Mouse (Mus musculus): ENCODE results near the gene Nup153. TPM values are rescaled to one million over a fixed set of nuclear protein-coding genes. Genes with fewer than 3 reads are reported as not detected.

Gene Nup153
- total RNA-seq, 2 experiments from 2014 or later = 24.6 to 28.2 TPM

- intact Hi-C loops (cut with DNase I; ENCODE audit: low total_unique reads) = no loop called here
- DNase-seq = no peak
These were observed 7.6 kb upstream of the Nup153 start for GRCm38 (mm10) chr13:46735219-46735807.

GRCm38 (mm10) chr13:46729998-46730397 is 2.3 kb upstream of the Nup153 start:
- DNase-seq = no peak
- intact Hi-C loops (cut with DNase I; ENCODE audit: low total_unique reads) = no loop called here

- DNase-seq = no peak
- intact Hi-C loops (cut with DNase I; ENCODE audit: low total_unique reads) = no loop called here
These were observed 671 bp upstream of the Nup153 start for GRCm38 (mm10) chr13:46728411-46728810.

DNA sequence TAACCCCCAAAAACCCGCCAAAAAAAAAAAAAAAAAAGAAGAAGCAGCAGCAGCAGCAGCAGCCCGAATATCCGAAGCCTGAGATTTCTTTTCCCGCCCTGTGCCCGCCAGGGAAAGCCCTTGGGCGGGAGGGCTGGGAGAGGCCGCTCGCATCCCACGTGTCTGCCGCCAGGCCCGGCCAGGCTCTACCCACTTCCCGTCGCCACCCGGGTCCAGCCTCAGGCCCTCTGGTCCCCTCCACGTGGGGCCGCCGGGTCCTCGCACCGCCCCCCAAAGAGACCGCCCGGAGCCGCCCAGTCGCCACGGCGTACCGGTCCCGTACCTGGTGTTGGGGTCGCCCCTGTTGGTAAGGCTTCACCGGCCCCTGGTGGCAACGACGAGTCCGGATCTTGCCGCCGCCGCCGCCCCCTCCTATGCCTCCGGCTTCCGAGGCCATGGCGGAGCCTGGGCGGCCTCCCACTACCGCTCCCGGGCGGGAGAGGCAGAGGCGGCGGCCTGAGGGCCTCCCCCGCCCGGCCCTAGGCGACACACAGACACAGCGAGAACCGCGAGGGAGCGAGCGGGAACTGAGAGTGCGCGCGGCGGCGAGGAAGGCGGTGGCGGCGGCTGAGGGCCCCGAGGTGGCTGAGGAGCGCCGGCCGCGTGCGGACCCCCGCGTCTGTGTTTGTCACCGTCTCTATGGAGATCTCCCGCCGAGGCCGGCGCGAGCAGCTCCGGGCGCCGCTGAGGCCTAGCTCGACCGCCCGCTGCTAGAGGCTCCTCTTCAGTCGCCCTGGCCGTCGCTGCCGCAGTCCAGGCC is 503 bp downstream of the Nup153 start:
- intact Hi-C loops (cut with DNase I; ENCODE audit: low total_unique reads) = no loop called here
- DNase-seq = peak; percentile 68

DNA sequence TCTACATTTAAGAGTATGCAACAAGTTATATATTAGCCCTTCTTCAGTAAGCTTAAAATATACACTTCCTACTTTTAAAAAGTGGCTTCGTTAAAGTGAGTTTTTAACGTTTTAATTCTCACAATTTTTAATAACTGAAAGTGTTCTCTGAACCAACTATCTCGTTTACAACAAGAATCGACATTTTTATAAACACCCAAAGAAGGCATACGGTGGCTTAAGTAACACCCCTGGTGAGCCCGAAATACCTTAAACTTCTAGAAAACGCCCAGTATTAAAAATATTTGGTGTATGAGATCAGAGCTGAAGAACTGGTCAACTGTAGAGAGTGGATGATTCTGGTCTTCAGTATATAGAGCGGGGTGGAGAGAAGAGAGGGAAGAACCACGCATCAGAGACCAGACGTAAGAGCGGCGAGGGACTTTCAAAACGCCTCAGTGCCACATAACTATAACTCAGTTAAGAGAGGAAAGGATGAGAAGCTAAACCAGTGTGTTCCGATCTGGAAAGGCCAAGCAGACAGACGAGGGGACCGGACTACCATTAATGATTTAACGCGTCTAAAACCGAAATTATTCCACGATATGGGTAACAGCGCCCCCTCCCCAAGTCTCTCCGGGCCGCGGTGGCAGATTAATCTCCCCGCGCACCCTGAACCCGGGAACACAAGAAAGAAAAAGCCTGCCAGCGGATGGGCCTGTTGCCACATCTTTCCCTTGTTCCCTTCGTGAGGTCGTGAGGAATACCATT is 1.3 kb downstream of the Nup153 start:
- intact Hi-C loops (cut with DNase I; ENCODE audit: low total_unique reads) = no loop called here
- DNase-seq = no peak

GRCm38 (mm10) chr13:46725227-46725626 is 2.5 kb downstream of the Nup153 start:
- DNase-seq = no peak

GRCm38 (mm10) chr13:46724371-46724770 is 3.4 kb downstream of the Nup153 start:
- intact Hi-C loops (cut with DNase I; ENCODE audit: low total_unique reads) = no loop called here

More at GRCm38 (mm10) chr13:46725227-46725626, 2.5 kb downstream of the Nup153 start:
- intact Hi-C loops (cut with DNase I; ENCODE audit: low total_unique reads) = no loop called here

GRCm38 (mm10) chr13:46721009-46721408 is 6.7 kb downstream of the Nup153 start:
- intact Hi-C loops (cut with DNase I; ENCODE audit: low total_unique reads) = no loop called here
- DNase-seq = no peak

More at GRCm38 (mm10) chr13:46724371-46724770, 3.4 kb downstream of the Nup153 start:
- no peak for DNase-seq

GRCm38 (mm10) chr13:46718893-46719400 is 8.8 kb downstream of the Nup153 start:
- no peak for DNase-seq
- intact Hi-C loops (cut with DNase I; ENCODE audit: low total_unique reads) = no loop called here

DNA sequence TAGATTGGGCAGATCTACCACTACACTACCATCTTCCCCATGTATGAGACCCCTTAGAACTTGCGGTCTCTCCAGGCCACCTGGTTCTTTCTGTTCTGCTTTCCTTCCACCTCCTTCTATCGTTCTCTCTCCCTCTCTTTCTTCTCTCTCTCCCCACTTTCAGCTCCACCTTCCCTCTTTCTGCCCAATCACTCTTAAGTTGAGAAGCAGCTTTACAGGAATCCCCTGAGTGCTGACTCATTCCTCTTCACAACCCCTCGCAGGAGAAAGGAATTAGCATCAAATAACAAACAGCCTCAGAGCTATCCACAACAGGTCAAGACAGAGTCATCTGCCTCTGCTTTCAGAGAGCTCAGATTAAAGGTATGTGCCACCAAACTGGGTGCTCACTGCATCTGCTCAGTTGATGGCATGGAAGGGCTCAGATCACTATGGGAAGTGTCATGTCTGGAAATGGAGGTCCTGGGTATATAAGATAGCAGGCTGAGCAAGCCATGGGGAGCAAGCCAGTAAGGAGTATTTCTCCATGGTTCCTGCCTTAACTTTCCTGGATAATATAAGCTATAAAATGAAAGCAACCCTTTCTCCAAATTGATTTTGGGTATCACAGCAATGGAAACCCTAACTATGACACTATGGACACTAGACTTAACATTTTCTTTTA is 11.6 kb downstream of the Nup153 start:
- no peak for DNase-seq
- intact Hi-C loops (cut with DNase I; ENCODE audit: low total_unique reads) = no loop called here

DNA sequence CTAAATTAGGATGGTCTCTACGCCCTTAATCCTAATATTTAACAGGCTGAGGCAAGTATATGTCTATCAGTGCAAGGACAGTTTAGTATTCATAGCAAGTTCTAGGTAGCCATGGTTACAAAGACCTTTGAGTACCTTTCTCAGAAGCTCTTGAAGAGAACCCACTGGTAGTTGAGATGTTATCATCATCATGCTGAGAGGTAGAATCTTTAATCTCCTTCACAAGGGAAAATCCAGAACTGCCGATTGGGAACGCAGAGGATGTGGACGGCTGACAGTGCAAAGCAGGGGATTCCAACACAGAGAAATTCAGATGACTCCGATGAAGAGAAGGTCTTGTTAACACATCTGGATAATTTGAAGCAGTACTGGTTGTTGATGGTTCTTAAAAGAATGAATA is 14.3 kb downstream of the Nup153 start:
- intact Hi-C loops (cut with DNase I; ENCODE audit: low total_unique reads) = no loop called here
- no peak for DNase-seq

GRCm38 (mm10) chr13:46703138-46703537 is 24.6 kb downstream of the Nup153 start:
- intact Hi-C loops (cut with DNase I; ENCODE audit: low total_unique reads) = no loop called here
- DNase-seq = no peak

GRCm38 (mm10) chr13:46701486-46701885 is 26.3 kb downstream of the Nup153 start:
- no peak for DNase-seq
- intact Hi-C loops (cut with DNase I; ENCODE audit: low total_unique reads) = no loop called here

GRCm38 (mm10) chr13:46699372-46699771 is 28.4 kb downstream of the Nup153 start:
- intact Hi-C loops (cut with DNase I; ENCODE audit: low total_unique reads) = no loop called here
- DNase-seq = no peak

DNA sequence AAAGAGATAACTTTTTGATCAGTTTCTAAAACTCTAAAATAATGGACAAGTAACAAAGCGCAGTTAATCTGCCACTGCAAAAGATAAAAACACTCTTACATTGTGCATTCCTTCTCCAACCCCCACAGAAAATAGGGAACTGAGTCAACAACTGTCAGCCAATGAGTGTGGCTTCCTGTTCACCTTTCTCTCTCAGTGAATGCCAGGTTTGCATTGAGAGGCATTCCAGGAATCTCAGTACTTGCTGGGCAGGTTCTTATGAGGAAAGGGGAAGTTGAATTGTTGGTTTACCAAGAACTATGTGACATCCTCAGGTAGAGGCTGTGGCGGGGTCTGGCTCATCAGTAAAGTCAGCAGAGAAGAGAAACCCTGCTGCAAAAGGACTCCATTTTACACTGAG is 31.0 kb downstream of the Nup153 start:
- DNase-seq = no peak
- intact Hi-C loops (cut with DNase I; ENCODE audit: low total_unique reads) = no loop called here

- intact Hi-C loops (cut with DNase I; ENCODE audit: low total_unique reads) = no loop called here
- DNase-seq = no peak
These were observed 31.8 kb downstream of the Nup153 start for GRCm38 (mm10) chr13:46695932-46696331.

- intact Hi-C loops (cut with DNase I; ENCODE audit: low total_unique reads) = no loop called here
- no peak for DNase-seq
These were observed 32.3 kb downstream of the Nup153 start for GRCm38 (mm10) chr13:46695296-46695908.

GRCm38 (mm10) chr13:46690559-46691241 is 37.0 kb downstream of the Nup153 start:
- intact Hi-C loops (cut with DNase I; ENCODE audit: low total_unique reads) = no loop called here
- no peak for DNase-seq

DNA sequence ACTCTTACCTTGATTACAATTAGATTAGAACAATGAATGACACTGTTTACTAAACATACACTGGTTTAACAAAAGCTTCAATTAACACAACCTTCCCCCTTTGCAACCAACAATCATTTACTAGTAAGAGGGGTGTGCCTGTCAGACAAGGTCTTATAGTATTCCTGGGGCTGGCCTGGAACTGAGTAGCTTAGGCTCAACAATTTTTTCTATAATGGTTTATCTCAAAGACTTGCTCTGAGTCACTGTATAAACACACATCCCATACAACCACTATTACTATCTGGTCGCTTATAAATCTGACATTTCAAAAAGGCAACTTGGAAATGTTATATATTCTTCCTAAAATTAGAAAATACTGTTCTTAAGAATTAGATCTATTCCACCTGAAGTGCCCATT is 44.4 kb downstream of the Nup153 start:
- intact Hi-C loops (cut with DNase I; ENCODE audit: low total_unique reads) = no loop called here
- DNase-seq = no peak

Data from gastrocnemius, postnatal 14 days (tissue).